Mouse (Mus musculus): ENCODE data around the gene 1700017N19Rik. TPM values are rescaled to one million over a fixed set of nuclear protein-coding genes. Genes with fewer than 3 reads are reported as not detected.

The 1700017N19Rik gene
- polyA plus RNA-seq, 1 experiment from 2014 or later, result not detected

Other genes starting within 250 kb of the 1700017N19Rik start
- not detected in 2 replicates for gene Gm4302, start 249.6 kb upstream of the 1700017N19Rik start, polyA plus RNA-seq (2016; fragmentation: Nextera tagmentation; extraction: Ambion mirVana)
- not detected in 2 replicates for gene Gm4303, start 244.5 kb upstream of the 1700017N19Rik start, polyA plus RNA-seq (2016; fragmentation: Nextera tagmentation; extraction: Ambion mirVana)
- gene Gm4305, start 239.4 kb upstream of the 1700017N19Rik start, polyA plus RNA-seq (2016; fragmentation: Nextera tagmentation; extraction: Ambion mirVana), result not detected in 2 replicates
- gene Gm4307, start 229.1 kb upstream of the 1700017N19Rik start, polyA plus RNA-seq (2016; fragmentation: Nextera tagmentation; extraction: Ambion mirVana), result not detected in 2 replicates
- not detected in 2 replicates for gene Gm4312, start 207.9 kb upstream of the 1700017N19Rik start, polyA plus RNA-seq (2016; fragmentation: Nextera tagmentation; extraction: Ambion mirVana)
- gene Tmtc3, start 103.1 kb upstream of the 1700017N19Rik start, polyA plus RNA-seq (2016; fragmentation: Nextera tagmentation; extraction: Ambion mirVana), result 24.4 and 25.7 TPM in 2 replicates
- gene Cep290, start 102.9 kb upstream of the 1700017N19Rik start, polyA plus RNA-seq (2016; fragmentation: Nextera tagmentation; extraction: Ambion mirVana), result 6.8 and 7.3 TPM in 2 replicates
- gene 4930430F08Rik, start 61 bp upstream of the 1700017N19Rik start, polyA plus RNA-seq (2016; fragmentation: Nextera tagmentation; extraction: Ambion mirVana), result 7.5 and 9.3 TPM in 2 replicates

Measured in embryonic facial prominence, embryonic 12.5 days (tissue).